Mouse (Mus musculus): Measurements from ENCODE around the gene Cyp4f40.
"Not testable (repeated sequence)": the region's sequence is repeated elsewhere in the genome, so short reads cannot be mapped to it uniquely, and the experiment has no call there.

Gene Cyp4f40

DNA sequence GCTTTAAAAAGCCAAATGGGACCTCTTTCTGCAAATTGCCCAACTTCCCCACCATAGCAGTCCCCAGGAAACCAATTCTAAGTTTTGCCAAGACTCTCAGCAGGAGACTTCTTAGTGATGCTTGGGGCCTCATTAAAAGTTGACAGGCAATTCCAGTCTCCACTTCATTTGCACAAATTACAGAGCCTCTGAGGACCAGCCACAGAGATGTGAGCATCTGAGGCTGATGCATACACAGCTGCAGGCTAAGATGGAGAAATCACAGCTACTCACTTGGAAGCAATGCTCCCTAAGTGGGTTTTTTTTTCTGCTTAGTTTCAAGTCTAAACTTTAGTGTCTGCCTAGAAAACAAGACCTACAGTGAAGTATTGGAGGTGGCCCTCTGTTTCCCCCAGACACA, 51.8 kb downstream of the Cyp4f40 start:
- not testable (repeated sequence) for DNase-seq (ENCODE audit: low spot score in 2 of 2)

DNA sequence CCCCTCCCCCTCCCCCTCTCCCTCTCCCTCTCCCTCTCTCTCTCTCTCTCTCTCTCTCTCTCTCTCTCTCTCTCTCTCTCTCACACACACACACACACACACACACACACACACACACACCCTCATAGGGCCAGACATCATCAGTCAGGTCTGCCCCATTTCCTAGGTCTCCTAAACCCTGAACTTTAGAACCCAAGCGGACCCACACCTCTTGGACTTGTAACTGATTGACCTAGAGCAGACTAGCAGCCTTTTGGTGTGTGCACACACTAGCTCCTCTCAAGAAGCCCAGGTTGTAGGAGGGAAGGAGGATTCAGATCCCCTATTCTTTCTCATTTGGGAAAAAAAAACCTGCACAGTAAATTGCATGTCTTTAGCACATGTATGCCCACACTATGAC, 63.5 kb downstream of the Cyp4f40 start:
- not testable (repeated sequence) for DNase-seq (ENCODE audit: low spot score in 2 of 2)

DNA sequence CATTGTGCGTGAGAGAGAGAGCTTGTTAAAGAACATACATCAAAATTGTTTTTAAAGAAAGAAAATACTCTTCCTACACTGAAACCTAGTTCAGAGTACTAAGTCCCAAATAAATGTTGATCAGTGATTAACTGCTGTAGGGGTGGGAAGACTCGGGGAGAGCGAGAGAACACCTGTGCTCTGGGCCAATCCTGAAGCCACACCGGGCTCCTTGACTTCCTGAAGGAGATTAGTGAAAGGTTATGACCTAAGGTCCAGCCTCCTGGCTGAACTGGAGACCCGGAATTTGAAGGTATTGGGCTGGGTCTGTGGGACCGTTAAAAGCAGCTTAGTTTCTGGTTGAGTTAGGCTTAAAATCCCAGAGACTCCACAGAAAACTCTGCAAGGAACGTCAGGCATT, 64.1 kb downstream of the Cyp4f40 start:
- no peak for DNase-seq (ENCODE audit: low spot score in 2 of 2)

DNA sequence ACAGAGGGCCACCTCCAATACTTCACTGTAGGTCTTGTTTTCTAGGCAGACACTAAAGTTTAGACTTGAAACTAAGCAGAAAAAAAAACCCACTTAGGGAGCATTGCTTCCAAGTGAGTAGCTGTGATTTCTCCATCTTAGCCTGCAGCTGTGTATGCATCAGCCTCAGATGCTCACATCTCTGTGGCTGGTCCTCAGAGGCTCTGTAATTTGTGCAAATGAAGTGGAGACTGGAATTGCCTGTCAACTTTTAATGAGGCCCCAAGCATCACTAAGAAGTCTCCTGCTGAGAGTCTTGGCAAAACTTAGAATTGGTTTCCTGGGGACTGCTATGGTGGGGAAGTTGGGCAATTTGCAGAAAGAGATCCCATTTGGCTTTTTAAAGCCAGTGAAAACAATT, 67.7 kb downstream of the Cyp4f40 start:
- DNase-seq (ENCODE audit: low spot score in 2 of 2), result not testable (repeated sequence)

Data from right cerebral cortex, adult 2 months (tissue).